Mouse (Mus musculus) splenic B cell, adult 2 months (primary cell): Measurements from ENCODE around the gene Etv6.

Source experiments
- DNase-seq: peaks from one replicate; pipeline ENCODE4 v3.0.0-alpha.2; 2011; ENCODE audit warnings: low read depth, low spot score
- H3K27me3 ChIP-seq: 2 replicates; pipeline ENCODE4 v1.6.1; 2012; ENCODE audit warnings: mild to moderate bottlenecking, low read length, moderate library complexity, mixed read lengths; ENCODE audit not compliant: control insufficient read depth, poor library complexity, insufficient read depth, severe bottlenecking
- H3K36me3 ChIP-seq: 2 replicates; pipeline ENCODE4 v1.6.1; 2012; ENCODE audit warnings: mild to moderate bottlenecking, low read length, moderate library complexity, mixed read lengths; ENCODE audit not compliant: control insufficient read depth, poor library complexity, insufficient read depth, severe bottlenecking

Gene Etv6

DNA sequence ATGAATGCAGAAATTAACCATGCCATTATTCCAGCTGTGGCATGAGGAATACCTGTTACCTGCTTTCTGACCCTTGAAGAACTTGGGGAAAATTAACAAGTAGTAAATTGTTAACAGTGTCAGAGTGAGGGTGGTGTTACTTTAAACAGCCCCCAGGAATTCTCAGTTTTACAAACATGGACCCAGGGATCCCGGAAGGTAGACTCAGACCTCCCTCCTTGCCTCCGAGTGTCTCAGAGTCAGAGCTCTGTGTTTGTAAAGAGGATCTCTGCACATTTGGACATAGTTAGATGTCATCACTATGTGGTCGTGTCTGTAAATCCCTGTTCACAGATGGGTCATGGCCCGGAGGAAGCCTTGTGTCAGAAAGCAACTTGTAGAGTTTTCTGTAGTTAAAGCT lies 124.2 kb downstream of the Etv6 start:
- no peaks in the 10 kb centered on the region for H3K27me3 ChIP-seq
- DNase-seq: no peak
- no peaks in the 10 kb centered on the region; the same call in 1 of the 2 replicates for H3K36me3 ChIP-seq

DNA sequence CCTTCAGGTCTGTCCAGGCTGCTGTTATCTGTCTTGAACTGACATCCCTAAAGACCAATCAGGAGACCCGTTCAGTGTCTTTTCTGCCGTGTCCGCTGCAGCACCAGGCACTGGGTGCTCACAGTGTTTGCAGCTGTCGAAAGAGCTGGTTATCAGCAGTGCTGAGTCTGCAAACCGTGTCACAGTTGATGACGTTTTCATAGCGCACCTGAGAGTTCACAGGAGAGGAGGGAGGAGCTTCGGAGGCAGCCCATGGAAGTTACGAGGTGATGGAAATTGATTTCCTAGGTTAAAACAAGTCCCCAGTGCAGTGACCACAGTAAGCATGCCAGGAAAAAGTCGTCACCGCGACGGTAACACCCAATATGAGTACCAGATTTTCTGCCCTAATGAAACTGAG lies 125.5 kb downstream of the Etv6 start:
- DNase-seq: no peak
- Histone ChIP-seq H3K36me3 (no peaks in the 10 kb centered on the region; the same call in 1 of the 2 replicates), H3K27me3 (no peaks in the 10 kb centered on the region)

DNA sequence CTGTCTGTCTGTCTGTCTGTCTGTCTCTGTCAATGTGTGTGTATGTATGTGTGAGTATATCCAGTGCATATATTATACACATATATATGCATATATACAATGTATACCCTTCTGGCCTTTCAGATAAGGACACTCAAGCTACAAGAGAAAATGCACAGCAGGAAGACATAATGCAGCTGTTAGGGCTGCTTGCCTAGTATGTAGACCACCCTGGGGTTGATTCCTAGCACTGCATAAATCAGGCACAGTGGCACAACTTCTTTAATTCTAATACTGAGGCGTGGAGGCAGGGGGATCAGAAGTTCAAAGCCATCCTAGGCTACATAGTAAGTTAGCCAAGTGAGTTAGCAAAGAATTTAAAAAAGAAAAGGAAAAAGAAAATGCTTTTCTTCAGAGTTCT lies 127.8 kb downstream of the Etv6 start:
- H3K27me3 ChIP-seq: no peaks in the 10 kb centered on the region
- no peak for DNase-seq
- no peaks in the 10 kb centered on the region for H3K36me3 ChIP-seq

DNA sequence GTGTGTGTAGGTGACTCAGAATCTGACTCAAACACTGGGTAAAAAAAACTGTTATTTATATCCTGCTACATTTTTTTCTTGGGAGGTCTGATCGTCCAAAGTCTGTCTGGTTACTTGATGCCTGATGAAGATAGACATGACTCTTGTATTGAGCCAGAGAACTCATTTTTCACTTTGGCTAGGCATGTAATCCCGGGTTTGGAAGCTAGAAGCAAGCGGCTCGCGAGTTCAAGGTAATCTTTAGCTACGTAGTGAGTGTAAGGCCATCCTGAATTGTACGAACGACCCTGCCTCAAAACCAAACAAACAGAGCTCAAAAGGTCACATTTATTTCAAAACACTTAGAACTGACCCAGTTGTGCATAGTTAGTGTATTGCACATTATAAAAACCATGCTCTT lies 128.9 kb downstream of the Etv6 start:
- H3K36me3 ChIP-seq: no peaks in the 10 kb centered on the region
- no peaks in the 10 kb centered on the region for H3K27me3 ChIP-seq
- DNase-seq: no peak

DNA sequence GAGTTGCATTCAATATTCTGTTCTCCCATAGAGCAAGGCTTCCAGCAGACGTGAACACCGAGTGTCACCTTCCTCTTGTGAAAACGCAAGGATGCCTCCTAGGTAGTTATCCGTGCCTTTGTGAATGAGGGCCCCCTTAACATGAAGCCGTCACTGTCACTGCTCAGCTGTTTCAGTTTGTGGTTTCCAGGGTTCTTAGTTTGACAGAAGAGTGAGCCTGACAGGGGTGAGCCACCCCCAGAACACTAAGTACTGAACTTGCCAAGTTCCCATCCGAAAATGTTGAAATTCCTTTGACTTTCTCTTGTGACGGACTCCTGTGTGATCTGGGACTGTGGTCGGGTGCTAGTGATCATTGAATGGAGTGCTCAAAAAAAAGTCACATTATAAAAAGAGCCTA lies 129.5 kb downstream of the Etv6 start:
- no peak for DNase-seq
- no peaks in the 10 kb centered on the region for H3K27me3 ChIP-seq
- H3K36me3 ChIP-seq: no peaks in the 10 kb centered on the region

GRCm38 (mm10) chr6:134167963-134168362 lies 132.5 kb downstream of the Etv6 start:
- Histone ChIP-seq H3K36me3 (no peaks in the 10 kb centered on the region), H3K27me3 (no peaks in the 10 kb centered on the region)
- DNase-seq: no peak

GRCm38 (mm10) chr6:134168799-134169198 lies 133.3 kb downstream of the Etv6 start:
- no peaks in the 10 kb centered on the region for H3K27me3 ChIP-seq
- DNase-seq: no peak
- H3K36me3 ChIP-seq: no peaks in the 10 kb centered on the region

DNA sequence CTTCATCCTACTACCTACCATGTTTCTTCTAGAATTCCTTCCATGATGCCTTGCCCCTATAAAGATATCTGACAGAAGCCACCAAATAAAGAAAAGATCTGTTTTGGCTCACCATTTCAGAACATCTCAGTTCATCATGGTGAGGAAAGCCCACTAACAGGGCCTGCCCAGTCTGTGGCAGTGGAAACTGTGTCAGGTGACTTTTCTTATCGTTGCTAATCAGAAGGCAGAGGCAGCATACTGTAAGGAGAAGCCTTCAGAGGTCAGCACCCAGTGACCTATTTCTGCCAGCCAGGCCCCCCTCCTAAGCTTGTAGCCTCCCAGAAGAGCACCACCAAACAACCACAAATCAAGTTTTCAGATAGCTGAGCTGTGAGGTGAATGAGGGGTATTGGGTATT lies 135.7 kb downstream of the Etv6 start:
- no peak for DNase-seq
- H3K27me3 ChIP-seq: no peaks in the 10 kb centered on the region
- no peaks in the 10 kb centered on the region for H3K36me3 ChIP-seq

DNA sequence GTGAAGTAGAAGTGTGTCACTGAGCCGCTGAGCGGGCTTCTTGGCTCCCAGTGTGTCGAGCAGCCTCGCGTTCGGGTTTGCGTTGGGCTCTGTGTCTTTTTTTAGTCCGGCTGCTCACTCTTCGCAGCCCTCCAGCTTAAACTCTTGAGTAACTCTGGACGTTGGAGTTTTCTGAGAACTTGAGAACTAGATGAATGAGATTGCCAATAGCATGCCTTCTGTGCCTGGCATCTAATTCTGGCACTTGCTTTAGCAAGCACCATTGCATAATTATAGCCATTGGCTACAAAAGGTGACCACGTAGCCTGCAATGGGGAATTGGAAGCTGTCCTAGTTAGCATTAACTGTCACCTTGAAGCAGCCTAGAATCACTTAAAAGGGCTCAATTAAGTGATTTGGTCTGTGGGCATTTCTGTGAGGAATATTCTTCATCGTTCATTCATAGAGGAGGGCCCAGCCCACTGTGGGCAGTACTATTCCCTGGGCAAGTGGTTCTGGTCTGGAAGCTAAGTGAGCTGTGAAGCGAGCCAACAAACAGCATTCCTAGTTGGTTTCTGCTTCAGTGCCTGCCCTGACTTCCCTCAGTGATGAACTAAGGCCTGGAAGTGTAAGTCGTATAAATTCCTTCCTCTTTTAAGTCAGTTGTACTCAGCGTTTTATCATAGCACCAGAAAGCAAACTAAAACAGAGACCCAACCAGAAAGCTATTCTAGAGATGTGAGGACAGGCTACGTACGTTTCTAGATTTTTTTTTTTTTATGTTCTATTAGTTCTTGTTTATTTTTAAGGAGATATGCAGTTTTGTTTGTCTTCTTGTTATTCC lies 136.6 kb downstream of the Etv6 start:
- Histone ChIP-seq H3K36me3 (no peaks in the 10 kb centered on the region), H3K27me3 (no peaks in the 10 kb centered on the region)
- DNase-seq: no peak

DNA sequence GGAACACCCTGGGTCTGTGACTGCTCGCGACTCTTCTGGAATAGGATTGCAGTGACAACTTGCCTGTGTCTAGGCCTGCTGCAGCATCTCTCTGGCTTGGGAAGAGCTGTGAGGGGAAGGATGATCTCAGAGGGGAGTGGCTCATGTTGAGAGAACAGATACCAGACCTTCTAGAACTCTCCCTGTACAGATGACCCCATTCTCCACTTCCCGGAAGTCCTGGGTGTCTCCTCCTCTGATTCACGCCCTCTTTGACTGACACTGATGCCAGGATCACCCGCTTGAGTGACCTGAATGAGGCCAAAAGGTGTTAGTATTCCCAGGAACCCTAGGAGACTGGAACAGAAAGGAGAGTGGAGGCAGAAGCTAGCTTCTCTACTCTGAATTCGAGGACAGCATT lies 137.9 kb downstream of the Etv6 start:
- no peak for DNase-seq
- H3K27me3 ChIP-seq: no peaks in the 10 kb centered on the region

GRCm38 (mm10) chr6:134175059-134175458 lies 139.6 kb downstream of the Etv6 start:
- no peaks in the 10 kb centered on the region; the same call in 1 of the 2 replicates for H3K27me3 ChIP-seq
- no peak for DNase-seq
- H3K36me3 ChIP-seq: no peaks in the 10 kb centered on the region

More for the DNA sequence above, 137.9 kb downstream of the Etv6 start:
- H3K36me3 ChIP-seq: no peaks in the 10 kb centered on the region

GRCm38 (mm10) chr6:134177196-134177595 lies 141.7 kb downstream of the Etv6 start:
- Histone ChIP-seq H3K36me3 (no peaks in the 10 kb centered on the region), H3K27me3 (no peaks in the 10 kb centered on the region; the same call in 1 of the 2 replicates)
- no peak for DNase-seq

DNA sequence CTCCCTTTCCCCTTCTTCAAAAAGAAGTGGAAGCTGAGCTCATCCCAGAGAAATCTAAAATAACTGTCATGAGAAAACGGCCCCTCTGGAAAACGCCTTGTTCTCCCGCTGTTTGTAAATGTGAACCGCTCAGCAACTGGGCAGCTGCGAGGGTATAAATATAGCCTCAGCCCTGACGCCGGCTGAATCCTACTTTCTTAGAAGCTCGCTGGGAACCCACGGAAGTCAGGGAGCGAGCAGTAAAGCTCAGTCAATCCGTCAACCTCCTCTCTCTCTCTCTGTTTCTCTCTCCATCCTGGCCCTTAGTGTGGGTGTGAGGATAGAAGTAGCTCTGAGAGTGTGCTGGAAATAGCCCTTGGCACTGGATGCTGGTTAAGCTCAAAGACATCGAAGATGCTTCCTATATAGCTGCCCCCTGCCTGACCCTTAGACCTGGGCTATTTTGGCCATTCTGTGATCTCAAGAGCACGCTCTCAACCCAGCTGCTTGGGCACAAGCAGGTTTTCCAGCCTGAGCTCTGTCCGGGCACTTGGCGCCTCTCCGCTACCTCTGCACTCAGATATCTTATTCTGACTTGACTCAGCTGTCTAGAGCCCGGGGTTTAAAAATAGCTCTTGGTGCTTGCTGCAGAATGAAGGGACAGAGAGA lies 146.9 kb downstream of the Etv6 start:
- no peaks in the 10 kb centered on the region for H3K36me3 ChIP-seq
- no peaks in the 10 kb centered on the region; the same call in 1 of the 2 replicates for H3K27me3 ChIP-seq
- no peak for DNase-seq

DNA sequence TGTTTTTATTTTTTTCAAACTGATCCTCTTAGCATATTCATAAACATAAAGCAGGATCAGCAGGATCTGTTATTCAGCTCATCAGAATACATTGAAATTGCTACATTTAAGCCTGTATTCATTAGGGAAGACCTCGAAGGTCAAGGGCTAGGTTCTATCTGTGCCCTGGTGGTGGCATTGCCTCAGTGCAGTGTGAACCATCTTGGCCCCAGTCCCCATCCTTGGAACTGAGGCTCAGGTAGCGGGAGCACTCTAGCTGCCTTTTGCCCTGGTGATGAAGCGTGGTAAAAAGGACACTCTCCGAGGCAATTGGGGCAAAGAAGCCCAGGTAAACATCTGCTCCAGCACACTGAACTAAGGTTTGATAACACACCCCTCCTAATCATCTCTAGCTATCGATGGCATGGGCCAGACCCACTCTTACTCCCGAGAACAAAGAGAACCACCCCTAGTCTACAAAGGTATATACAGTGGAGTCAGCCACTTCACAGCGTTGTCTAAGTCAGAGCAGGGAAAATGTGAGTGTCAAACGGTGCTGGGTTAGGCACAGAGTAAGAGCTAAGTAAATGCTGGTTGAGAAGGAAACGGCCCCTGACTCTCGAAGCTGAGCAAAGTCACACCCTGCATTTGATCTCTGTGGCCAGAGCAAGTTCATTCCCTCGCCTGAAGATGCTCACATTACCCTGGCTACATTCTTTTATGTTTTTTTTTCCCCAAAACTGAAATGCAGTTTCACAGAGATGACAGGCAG lies 148.3 kb downstream of the Etv6 start:
- Histone ChIP-seq H3K36me3 (no peaks in the 10 kb centered on the region), H3K27me3 (no peaks in the 10 kb centered on the region; the same call in 1 of the 2 replicates)
- no peak for DNase-seq
